Mouse (Mus musculus): ENCODE data around the gene Olfr693.
"Not testable (repeated sequence)": the region's sequence is repeated elsewhere in the genome, so short reads cannot be mapped to it uniquely, and the experiment has no call there.

The Olfr693 gene

GRCm38 (mm10) chr7:106680484-106680883 is at the start of gene Olfr693:
Olfr693 (minus strand) TSS chr7:106680584.
- in situ Hi-C loops (cut with MboI) = no loop called here

DNA sequence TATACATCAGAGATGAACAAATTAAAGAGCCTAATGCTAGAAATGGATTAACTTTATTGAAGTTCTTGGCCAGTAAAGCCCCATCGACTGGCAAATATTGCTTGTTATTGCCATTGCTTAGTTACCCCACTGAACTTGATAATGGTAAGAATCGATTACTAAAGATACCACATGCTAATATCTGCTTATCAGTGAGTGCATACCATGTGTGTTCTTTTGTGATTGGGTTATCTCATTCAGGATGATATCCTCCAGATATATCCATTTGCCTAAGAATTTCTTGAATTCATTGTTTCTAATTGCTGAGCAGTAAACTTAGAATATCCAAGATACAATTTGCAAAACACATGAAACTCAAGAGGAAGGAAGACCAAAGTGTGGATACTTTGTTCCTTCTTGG is 45.3 kb upstream of the Olfr693 start:
- in situ Hi-C loops (cut with MboI) = not testable (repeated sequence)

DNA sequence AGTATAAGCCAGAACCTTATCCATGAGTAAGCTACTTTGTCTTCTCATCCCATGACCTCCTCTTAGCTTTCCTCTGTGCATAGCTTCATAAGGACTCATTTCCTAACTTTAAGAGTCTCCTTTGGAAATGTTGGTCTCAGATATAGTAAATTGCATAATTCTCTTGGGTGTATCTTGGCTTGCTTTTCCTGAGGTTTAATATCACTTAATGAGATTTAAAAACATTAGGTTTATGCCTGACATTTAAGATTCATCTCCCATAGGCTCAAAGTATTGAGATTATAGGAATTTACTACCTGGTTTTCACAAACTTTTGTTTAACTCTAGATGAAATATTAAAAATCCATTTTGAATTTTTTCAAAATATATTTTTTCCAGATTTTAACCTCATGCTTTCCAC is 35.9 kb upstream of the Olfr693 start, which contains the start of gene Olfr695:
Gene Olfr695 (minus strand): TSS at position 101 of the 400 bp plus-strand sequence.
- in situ Hi-C loops (cut with MboI) = no loop called here

GRCm38 (mm10) chr7:106711463-106711862 is 31.1 kb upstream of the Olfr693 start:
- in situ Hi-C loops (cut with MboI) = no loop called here

GRCm38 (mm10) chr7:106707705-106708104 is 27.3 kb upstream of the Olfr693 start:
- in situ Hi-C loops (cut with MboI) = not testable (repeated sequence)

GRCm38 (mm10) chr7:106696891-106697290 is 16.5 kb upstream of the Olfr693 start:
- in situ Hi-C loops (cut with MboI) = no loop called here

DNA sequence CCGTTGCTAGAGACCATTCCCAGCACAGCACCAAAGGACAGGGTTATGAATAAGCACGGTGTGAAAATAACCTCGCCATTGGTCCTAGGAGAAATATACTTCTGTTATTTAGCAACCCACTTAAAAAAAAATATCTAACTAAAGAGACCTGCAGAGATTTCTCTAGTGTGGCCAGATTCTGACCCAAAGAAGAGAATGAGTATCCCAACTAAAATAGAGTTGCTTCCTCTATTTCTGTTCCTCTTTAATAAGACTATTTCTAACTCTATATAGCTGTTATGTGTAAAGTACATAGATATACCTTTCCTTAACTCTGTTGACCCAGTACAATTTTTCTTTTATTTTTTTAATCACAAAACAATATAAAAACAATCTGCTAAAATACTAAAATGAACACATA is 12.6 kb upstream of the Olfr693 start:
- in situ Hi-C loops (cut with MboI) = no loop called here

GRCm38 (mm10) chr7:106691714-106692113 is 11.3 kb upstream of the Olfr693 start, which contains the start of gene Olfr694:
Olfr694 (minus strand) TSS chr7:106691814.
- in situ Hi-C loops (cut with MboI) = no loop called here

DNA sequence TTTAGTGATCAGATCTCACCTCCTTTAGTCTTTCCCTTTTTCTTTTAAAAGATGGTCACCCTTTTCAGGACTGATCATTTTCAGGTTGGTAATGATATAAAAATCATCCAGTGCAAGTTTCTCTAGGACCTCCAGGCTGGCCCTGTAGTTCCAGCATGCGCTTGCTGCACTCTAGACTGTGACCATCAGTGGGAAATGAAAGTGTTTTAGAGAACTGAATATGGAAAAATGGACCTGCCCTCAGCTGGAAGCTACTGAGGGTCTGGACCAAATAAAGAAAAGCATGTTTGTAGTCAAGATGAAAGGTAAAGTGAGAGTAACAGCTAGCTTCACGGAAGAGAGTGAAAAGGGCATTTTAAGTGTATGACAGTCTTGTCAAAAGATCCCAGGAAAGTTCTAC is 5.0 kb upstream of the Olfr693 start:
- in situ Hi-C loops (cut with MboI) = no loop called here

GRCm38 (mm10) chr7:106652344-106652652 is 28.1 kb downstream of the Olfr693 start:
- in situ Hi-C loops (cut with MboI) = no loop called here

GRCm38 (mm10) chr7:106651555-106652343 is 28.6 kb downstream of the Olfr693 start:
- in situ Hi-C loops (cut with MboI) = no loop called here

GRCm38 (mm10) chr7:106649774-106650173 is 30.6 kb downstream of the Olfr693 start:
- in situ Hi-C loops (cut with MboI) = no loop called here

DNA sequence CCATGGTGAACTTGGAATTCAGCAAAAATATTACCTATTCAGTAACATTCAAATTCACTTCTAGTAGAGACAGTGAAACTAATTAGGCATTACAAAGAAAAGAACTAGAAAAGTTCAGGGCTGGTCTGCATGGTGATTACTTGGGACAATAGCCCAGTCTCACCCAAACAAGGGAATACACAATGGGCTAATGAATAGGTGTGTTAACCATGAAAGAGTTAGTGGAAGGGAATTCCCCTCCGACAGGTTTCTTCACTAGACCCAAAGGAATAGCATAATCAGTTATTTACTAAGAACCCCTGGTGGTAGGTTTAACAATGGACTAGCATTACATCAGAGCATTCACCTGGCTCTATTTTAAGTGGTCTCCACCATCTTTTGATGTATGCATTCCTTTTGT is 35.1 kb downstream of the Olfr693 start:
- in situ Hi-C loops (cut with MboI) = no loop called here

DNA sequence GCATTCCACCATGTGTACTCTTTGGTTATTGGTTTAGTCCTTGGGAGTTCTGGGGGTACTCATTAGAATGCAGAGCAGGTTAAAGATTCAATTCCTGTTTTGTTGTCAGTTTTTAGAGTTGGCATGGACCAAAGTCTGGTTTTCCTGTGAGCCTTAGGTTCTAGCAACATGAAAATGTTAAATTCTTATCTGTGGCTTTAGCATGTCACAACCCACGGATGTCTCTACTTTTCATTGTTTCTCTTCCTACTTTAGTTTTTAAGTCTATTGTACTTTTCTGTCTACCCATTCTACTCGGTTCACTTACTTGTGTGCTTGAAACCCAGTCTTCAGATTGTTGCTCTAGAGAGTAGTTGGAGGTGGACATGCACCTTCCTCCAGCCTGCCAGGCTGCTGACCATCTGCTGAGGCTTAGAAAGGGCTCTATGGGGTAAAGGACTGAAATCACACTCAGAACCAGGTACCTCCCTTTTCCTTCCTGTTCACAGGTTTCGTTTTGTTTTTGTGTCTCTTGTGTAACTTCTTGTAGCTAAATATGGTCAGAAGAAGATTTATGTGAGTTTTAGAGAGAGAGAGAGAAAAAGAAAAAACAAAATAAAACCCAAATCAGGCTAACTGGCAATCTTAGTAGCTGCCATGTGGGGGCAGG is 36.0 kb downstream of the Olfr693 start:
- in situ Hi-C loops (cut with MboI) = no loop called here

- in situ Hi-C loops (cut with MboI) = no loop called here
These were observed 39.5 kb downstream of the Olfr693 start for GRCm38 (mm10) chr7:106640839-106641238.

- in situ Hi-C loops (cut with MboI) = no loop called here
These were observed 44.8 kb downstream of the Olfr693 start for GRCm38 (mm10) chr7:106635560-106635959.
